Mouse (Mus musculus) kidney, postnatal 25 days (tissue): ENCODE measurements at regions not wholly inside any gene's neighbourhood (a gene's known extent, or its start where the extent isn't known, plus 50 kb on each side); places are given as distances from the start of the nearest gene placed in this dataset.

Experiments used
- DNase-seq, 2 experiments: peaks; one replicate each; pipeline ENCODE4 v3.0.0; 2021; ENCODE audit warnings: mixed read lengths in 2 of 2

GRCm38 (mm10) chr15:67048621-67049020 lies 547.9 kb upstream of the Lrrc6 start:
- DNase-seq = no peak

DNA sequence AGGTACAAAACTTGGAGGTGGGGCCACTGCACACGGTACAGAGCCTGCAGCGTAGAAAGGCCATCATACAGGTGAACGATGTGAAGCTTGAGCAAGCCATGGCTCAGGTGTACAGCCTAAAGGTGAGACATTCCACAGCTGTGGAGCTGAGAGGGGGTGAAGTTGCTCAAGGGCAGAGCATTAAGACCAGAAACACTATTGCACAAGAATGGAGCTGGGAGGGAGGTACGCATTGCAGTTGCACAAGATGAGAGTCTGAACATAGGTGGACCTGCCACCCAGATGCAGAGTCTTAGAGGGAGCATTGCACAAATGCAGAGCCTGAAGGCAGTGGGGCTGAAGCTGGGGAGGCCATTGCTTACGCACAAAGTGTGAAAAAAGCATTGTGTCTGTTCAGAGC lies 547.4 kb upstream of the Lrrc6 start:
- DNase-seq = no peak

- DNase-seq = peak; percentile 75 to 76
Observed at GRCm38 (mm10) chr15:67045920-67046804, 545.5 kb upstream of the Lrrc6 start.

GRCm38 (mm10) chr15:67045329-67045728 lies 544.6 kb upstream of the Lrrc6 start:
- no peak for DNase-seq

DNA sequence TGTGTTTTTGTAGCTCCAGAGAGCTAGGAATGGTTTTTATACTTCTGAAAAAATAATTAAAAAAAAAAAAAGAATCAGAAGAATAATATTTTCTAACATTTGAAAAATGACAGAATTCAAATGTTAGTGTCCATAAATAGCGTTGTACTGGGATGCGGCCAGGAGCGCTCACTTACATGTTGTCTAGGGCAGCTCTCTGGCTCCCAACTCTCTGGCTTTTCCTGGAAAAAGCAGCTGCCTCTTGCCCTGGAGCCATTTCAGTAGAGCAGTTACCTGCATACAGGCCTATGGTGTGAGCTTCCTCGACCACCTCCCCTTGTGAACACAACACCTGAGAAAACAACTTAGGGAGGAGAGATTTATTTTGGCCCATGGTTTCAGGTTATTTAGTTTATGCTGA lies 544.1 kb upstream of the Lrrc6 start:
- peak in 1 of 2 experiments; percentile 28 for DNase-seq

DNA sequence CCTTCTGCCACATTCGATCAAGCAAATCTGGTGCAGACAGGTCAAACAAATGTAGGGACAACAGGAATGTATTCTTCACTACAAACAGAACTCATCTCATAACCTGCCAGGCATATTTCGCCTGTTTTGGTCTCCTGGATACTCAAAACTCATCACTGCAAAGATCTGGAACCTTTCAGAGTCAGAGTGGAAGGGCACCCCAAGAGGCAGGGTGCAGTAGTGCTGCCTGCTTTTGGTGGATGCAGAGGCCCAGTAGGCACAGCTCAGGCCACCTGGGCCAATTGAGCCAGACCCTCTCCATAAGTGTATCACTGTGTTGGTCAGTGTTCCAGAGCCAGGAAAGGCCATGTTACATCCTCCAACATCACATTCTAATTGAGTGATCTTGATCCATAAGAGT lies 541.4 kb upstream of the Lrrc6 start:
- peak; percentile 50 to 53 for DNase-seq

DNA sequence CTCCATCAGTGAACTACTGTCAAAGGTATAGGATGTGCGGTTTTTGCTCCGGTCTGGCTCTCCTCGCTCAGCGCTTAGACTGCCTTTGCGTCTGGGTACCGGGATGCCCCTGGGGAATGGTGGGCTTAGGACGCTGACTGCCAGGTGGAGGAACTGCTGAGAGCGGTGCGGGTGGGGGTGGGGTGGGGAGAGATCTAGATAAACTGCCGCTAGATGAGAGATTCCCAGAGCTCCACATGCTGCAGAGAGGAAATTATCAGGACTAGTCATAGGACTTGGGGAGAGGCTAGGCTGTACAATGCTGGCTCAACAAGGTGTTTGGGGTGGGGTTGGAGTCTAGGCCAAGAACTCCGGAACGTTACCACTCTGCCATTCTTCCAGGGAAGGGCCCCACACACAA lies 539.5 kb upstream of the Lrrc6 start:
- no peak for DNase-seq

- DNase-seq = peak; percentile 83 to 93
Observed at GRCm38 (mm10) chr15:67039421-67039907, 538.8 kb upstream of the Lrrc6 start.

DNA sequence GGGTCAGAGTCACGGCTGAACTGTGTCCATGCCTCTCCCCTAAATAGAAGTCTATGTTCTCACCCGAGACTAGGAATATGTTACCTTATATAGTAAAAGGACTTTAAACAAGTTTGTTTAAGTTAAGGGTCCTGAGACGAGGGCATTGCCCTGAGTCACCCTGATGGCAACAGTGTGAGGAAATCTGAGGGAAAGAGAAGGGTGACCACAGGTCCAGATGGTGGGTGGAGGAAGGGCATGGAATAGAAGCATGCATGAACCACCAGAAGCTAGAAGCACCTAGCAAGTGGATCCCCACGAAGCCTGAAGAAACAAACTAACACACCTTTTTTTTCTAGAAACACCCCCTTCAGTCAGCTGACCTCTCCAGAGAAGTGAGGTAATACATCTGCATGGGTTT lies 536.9 kb upstream of the Lrrc6 start:
- DNase-seq = no peak

GRCm38 (mm10) chr15:67036341-67036740 lies 535.6 kb upstream of the Lrrc6 start:
- no peak for DNase-seq

DNA sequence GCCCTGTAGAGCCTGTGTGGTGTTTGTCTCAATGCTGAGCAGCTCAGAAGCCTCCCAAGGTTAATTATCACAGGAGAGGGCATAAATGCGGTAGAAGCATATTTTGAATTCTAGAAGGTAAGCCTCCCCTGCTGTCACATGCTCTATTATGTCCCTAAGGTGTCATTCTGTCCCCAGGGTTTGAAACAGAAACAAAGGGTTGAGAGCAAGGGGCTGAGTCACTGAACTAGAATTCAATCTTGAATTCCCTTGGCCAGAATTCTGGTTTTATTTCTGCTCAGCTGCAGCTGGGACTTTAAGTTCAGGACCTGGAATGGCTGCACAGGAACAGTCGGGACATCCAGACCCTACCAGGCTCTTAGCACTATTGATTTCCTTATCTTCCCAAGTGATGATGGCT lies 533.2 kb upstream of the Lrrc6 start:
- no peak for DNase-seq

- DNase-seq = peak in 1 of 2 experiments; percentile 15
Observed at GRCm38 (mm10) chr15:67031866-67032526, 531.3 kb upstream of the Lrrc6 start.

- DNase-seq = no peak
Observed at GRCm38 (mm10) chr15:67030975-67031374, 530.3 kb upstream of the Lrrc6 start.

- peak in 1 of 2 experiments; percentile 2 for DNase-seq
Observed at GRCm38 (mm10) chr15:67028161-67028560, 527.5 kb upstream of the Lrrc6 start.

GRCm38 (mm10) chr15:67027751-67028150 lies 527.0 kb upstream of the Lrrc6 start:
- DNase-seq = no peak

DNA sequence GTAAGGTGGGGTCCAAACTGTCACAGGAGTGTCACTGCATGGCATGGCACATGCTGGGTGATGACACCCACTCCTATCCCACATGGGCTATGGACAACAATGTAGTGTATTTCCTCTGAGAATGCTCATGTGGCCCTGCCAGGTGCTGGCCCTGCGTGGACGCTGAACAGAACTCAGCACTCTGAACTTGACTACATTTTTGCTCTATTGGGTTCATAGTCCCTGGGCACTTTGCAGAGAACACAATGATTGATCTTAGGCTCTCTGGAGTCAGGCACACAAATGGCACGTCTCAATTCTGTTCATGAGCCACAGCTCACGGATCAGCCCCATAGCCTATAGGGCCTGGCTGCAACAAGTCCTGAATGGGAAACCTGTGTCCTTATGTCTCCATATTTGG lies 525.0 kb upstream of the Lrrc6 start:
- DNase-seq = peak in 1 of 2 experiments; percentile 26

DNA sequence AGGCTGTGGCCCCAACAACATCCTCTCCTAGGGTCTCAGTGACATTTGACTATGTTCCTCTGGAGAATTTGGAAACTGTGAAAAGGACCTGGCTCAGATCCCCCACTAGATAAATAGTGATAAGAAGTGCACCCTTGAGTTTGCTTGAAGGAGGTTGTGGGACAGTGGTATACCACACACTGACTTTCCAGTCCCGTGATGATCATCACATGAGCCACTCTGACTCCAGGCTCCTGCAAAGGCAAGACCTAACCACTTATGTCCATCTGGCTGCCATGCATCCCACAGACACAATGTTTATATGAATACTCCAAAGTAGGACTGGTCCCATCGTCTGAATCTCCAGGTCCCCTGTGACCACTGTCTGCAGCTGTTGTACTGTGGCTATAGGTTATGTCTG lies 523.7 kb upstream of the Lrrc6 start:
- DNase-seq = peak in 1 of 2 experiments; percentile 17

- DNase-seq = peak in 1 of 2 experiments; percentile 10
Observed at GRCm38 (mm10) chr15:67023081-67023480, 522.4 kb upstream of the Lrrc6 start.

GRCm38 (mm10) chr15:67021391-67021790 lies 520.7 kb upstream of the Lrrc6 start:
- DNase-seq = peak in 1 of 2 experiments; percentile 4

DNA sequence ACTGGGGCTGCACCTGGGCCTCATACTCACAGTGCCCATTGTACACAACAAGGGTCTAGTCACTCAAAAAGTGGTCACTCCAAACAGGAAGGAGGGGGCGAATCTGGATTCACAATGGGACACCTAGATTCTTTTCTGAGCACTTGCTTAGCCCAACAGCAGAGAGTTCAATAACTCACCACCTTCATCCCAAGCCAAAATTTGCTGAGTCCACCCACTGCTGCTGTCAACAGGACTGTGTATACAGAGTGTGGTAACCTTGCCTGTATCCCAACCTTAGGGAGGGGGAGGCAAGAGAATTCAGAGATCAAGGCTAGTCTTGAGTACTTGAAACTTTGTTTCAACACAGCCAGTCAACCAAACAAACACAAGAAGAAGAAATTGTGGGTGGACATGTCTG lies 519.2 kb upstream of the Lrrc6 start:
- peak in 1 of 2 experiments; percentile 29 for DNase-seq

DNA sequence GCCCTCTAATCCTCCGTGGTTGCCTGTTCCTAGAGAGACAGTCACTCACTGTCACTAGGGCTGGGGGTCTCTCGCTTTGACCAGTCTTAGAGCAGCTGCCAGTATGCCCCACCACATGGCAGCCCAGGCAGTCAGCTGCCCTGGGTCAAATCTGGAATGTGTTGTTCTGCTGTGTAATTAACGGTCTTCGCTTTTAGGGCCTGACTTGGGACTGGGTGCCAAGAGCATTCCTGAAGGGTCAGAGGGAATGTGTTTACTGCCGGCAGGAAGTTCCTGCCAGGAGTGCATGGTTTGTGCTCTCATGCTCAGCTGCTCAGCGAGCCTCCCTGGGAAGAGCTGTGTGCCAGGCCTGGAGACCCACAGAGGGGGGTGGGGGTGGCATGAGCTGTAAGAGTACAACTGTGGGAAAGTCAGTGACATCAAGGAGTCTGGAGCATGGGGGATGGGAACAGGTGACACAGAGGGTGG lies 518.5 kb upstream of the Lrrc6 start:
- DNase-seq = peak; percentile 83 to 94
